Mouse (Mus musculus) lung, postnatal 36 days (tissue): ENCODE results near the gene Zfhx3.
A peak's percentile ranks its signal among the peaks of the same experiment; 100 is the strongest.

Experiments
- DNase-seq: peaks from one replicate; pipeline ENCODE4 v3.0.0; 2022; ENCODE audit warnings: mixed read lengths

Zfhx3 gene

DNA sequence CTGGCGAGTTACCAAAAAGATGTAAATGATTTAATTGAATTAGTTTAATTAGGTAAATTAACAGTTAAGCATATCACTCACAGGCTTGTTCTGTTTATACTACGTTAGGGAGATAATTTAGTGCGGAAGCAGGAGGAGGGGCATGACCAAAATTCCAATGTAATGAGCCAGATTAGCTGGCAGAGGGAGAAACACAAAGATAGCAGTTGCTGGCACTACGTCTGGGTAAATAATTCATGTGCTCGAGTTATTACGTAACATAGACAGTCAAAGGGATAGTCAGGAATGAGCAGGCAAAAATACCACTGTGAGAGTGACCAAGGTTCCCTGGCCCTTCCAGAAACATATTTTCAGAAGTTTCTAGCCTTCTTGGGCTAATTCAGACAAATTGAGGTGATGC lies 426.6 kb downstream of the Zfhx3 start:
- peak; percentile 66 for DNase-seq

DNA sequence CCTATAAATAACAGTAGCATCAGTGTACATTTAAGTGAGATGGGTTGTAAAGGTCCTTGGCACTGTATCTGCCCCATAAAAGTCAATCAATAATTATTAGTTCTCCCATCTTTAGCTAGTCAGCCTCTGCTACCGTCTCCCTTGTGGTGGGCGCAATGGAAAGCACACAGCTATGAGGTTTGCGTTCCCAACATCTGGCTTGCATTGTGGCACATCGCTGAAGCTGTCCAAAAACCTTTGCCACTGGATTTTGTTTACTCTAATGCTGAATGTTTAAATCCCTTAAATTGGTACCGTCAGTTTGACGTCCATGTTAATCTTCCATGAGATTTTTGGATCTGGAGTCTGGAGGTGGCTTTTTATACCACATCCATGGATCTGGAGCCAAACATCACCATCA lies 428.3 kb downstream of the Zfhx3 start:
- no peak for DNase-seq

DNA sequence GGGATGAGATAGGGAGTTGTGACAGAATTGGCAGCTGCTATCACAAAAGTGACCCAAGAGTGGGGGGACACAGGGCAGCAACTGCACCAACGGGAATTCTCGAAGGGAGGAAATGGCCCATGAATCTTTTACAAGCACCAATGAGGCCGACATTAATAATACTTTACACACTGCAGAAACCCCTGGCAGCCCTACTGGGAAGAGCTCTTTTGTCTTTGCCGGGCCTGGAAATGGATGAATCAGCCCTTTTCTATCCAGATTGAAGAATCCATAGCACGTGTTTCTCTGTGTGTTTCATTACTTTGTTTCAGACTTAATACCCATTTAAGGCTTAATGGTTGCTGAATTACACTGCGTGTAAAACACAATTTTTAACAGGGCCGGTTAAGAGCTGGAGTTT lies 430.6 kb downstream of the Zfhx3 start:
- DNase-seq = no peak

DNA sequence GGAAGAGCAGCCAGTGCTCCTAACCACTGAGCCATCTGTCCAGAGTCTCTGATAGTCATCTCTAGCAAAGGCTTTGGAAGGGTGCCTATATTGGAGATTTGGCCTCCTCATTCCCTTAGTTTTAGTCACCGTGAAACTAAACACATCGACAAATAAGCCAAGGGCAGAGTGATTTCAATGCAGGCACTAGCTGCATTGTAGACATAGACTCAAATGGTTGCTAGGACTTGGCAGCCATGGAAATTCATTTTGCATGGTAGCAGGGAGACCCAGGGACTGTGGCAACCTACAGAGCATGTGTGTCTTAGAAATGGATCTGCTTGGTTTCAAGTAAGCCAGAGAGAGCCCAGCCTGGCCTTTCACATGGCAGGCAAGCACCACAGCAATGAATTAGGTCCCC lies 435.6 kb downstream of the Zfhx3 start:
- DNase-seq = no peak

DNA sequence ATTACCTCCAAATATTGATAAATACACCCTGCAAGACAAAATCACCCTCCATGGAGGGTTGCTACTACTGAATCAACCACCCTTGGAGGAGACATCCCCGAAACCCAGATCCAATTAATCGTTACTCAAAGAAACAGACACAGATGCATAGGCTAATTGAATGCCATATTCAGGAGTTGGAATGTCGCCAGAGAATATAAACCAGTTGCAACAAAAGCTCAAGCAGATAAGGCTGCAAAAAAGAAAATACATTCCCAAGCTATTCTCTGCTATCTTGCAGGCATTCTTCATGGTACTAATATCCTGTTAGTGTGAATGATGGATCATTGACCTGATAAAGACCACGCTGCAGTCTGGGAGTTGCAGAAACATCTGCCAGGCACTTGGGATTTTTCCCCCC lies 440.7 kb downstream of the Zfhx3 start:
- DNase-seq = no peak

DNA sequence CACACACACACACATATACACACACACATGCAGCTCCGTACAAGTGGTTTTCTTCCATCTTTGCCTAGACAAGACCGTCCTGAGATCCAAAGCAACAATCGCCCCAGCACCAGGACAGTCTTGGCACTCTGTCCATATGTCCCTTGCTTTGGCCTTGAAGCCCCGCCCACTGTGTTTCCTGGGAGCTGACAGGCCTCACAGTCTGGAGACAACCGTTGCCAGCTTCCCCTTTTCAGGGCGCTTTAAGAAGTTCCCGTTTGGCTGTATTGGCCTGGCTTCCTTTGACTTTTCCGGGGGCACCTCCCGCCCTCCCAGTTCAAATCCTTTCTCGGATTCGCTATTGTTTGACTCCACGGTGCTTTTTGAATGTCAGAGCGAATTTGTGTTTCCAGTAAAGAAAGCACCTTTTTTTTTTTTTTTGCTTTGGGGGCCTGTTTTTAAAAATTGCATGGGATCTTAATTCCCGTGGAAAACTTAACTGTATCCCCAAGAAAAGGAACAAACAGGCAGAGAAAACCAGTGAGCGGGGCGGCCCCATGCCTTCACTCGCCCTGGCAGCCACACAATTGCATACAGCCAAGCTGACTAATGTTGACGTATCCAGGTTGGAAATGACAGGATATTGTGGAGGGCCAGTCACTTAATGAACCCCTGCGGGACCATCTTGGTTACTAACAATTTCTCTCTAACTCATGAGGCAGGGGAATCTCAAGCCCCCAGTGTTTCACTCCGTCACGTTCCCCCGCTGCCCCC lies 444.9 kb downstream of the Zfhx3 start:
- peak; percentile 66 for DNase-seq

DNA sequence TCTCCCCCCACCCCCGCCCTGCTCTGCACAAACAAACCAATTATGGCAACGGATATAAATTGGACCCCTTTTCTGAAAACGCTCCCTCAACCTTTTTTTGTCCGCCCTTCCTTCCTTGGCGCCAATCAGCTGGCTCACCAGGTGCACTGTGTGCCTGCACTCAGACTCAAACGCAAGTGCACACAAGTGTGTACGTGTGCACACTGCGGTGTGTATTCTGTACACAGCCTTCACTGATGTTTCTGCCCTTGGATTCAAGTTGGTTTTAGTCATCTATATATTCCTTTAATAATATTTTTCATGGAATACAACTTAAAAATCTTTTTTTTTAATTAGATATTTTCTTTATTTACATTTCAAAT lies 445.4 kb downstream of the Zfhx3 start:
- no peak for DNase-seq

DNA sequence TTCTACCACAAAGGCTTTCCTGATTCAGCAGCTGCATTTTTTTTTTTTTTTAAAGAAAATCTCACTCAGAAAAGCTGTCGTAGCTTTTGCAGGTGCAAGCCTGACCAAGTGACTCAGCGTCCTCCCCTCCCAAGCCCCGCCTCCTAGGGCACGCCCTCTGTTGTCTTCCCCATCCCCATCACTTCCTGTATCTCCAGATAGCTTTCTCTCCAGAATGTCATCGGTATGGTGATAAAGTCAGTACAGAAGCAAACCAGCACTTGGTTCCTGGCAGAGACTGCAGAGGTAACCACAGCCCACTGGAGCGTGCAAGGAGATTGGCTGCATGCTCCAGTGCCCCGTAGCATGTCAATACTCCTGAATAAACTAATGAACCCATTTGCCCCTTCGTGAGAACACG lies 450.5 kb downstream of the Zfhx3 start:
- DNase-seq = no peak

DNA sequence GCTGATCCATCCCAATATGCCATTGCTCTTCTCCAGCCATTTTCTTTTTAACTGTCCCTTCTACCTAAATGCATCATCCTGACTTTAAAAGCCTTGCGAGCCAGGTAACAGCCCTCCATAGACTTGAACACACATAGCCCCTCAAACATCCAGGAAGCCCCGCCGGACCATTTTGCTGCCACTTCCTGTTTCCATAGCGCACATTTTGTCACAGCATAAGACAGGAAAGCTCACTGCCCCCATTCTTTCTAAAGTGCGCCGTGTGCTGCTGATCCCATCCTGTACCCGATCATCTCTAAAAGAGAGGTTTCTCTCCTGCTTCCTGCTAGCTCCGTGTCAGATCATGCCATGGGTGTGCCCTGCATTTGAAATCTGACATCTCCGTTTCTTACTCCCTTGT lies 459.7 kb downstream of the Zfhx3 start:
- no peak for DNase-seq

DNA sequence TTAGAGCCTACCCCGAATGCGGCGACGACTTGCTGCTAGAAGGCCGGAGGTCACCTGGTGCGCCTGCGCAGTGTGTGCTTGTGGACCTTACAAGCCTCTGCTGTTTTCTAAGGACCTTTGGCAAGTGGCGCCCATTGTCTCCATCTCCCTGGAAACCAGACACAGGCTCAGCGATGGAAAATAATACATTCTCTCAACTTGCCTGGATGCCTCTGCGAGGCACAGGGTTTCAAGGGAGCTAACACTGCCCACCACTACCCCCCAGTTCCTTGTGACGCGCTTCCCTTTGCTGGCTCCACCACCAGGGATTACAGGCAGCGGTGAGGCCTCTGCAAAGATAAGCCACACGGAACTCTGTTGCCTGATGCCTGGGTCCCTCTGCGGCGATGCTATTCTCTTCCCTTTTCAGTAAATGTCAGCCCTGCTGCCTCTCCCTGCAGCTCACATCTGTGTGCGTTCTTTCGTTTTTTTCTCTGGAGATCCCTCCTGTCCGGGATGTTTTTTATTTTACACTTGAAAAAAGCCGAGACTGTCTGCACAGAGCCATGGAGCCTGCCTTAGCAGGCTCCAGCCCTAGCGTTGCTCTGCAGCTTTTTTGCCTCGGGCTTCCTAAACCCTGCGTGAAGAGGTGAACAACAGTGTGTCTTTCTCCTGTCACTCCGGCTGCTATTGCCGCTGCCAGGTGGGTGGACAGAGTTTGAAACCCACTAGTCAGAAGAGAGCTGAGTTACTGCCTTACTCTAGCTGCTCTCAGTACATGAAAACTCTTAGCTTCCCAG lies 464.5 kb downstream of the Zfhx3 start:
- DNase-seq = no peak

DNA sequence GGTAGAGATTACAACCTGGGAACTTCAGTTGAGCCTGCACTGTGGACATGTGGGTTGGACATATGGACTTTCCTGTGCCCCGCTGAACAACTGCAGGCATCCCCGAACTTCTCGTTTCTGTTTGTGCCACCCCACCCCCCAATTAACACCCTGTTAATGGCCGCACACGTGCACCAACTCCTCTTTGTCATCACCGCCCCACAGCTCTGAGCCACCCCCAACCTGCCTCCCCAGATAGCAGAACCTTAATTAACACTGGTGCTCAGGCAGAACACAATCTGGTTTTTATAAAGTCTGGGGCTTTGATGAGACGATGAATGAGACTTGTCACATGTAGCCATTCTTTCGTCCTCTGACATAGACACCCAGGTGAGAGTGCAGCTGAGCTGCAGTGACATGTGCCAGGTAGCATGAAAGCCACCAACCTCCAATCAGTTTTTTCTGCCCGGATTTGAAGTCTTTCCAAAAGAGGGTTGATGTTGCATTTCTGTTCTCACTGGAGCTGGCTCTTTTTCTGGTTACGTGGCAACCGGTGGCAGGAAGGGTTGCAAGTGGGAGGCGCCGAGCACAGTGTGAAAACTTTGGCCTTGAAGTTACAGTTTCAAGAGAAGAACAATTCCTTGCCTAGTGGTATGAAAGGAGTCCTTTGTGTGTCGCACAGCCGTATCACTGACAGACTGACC lies 476.9 kb downstream of the Zfhx3 start:
- DNase-seq = no peak

DNA sequence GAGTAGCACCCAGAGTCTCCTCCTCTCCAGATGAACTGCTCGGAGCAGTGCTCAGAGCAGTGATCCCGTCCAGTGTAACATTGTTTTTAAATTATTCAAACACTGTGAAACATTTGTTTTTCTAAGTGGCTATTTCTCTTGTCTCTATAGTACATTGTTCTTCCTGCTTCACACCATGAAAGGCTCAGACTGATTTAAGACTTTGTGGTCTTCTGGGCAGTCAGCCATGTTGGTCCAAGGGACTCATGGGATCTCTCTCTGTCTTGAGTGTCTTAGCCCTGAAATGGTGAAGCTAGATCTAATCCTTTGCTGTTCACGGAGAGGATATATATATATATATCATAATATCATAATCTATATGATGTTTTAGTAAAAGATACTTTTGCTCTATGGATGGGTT lies 480.1 kb downstream of the Zfhx3 start:
- DNase-seq = no peak

DNA sequence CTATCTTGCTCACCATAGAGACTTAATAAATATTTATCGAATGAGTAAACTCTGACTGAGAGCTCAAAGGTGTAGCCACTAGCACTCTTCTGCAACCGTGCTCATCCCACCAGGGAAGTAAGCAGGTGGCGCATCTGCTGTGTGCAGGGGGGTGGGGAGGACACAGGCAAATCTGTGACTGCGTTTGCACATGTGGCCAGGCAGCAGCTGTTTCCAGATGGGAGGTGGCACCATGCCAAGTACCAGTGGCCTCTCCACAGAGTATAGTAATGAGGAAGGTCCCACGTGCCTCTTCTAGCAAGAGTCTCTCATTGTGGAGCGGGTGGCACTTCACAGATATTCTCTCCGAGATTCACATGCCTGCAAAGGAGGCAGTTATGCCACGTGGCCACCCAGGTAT lies 481.9 kb downstream of the Zfhx3 start:
- peak; percentile 13 for DNase-seq

DNA sequence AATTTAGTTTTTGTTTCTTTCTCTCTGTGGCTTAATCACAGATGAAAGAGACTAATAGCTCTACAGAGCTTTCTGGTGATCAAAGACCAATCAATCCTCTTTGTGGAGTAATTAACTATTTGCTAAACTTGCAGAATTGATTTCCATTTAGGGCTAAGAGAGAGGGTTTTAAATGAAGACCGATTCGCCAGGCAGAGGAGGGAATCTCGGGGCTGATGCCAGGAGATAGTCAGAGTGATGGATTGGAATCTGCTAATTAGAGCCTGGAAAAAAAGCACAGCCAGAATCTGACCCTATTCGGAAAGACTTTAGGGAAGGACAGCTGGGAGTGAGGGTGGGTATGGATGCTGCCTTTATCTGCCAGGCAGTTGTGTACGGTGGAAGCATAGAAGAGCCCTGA lies 490.9 kb downstream of the Zfhx3 start:
- no peak for DNase-seq

DNA sequence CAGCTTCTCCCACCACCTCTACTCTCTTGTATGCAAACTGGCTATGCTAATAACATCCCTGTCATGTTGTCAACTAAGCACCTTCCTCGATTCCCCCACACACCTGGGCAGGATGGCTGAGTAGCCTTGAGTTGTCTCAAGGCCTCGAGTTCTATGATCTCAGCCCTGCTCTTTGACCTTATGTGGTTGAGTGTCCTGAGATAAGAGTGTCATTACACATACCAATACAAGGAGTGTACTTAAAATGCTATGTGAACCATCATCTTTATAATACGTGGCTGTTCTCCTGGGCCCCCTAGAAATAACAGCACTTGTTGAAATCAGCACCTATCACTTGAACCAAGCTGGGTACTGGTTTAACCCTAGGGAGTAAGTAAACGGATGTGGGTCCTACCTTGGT lies 492.1 kb downstream of the Zfhx3 start:
- DNase-seq = no peak

DNA sequence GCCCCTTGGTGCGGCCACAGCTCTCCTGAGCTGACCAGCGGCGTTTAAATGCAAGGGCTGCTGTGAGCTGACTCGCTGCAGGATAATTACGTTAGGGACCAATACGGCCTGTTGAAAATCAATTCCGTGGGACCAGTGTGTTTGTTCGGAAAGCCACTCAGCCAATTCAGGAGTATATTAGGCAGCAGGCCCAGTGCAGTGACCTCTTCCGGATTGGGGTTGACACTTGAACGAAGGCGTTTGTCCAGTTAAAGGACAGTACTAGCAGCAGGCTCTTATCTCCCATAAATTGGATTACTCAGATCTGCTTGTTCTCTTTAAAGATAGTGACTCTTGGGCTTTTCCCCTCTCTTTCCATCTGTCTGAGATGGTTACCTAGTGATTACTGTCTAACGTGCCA lies 493.9 kb downstream of the Zfhx3 start:
- DNase-seq = no peak

DNA sequence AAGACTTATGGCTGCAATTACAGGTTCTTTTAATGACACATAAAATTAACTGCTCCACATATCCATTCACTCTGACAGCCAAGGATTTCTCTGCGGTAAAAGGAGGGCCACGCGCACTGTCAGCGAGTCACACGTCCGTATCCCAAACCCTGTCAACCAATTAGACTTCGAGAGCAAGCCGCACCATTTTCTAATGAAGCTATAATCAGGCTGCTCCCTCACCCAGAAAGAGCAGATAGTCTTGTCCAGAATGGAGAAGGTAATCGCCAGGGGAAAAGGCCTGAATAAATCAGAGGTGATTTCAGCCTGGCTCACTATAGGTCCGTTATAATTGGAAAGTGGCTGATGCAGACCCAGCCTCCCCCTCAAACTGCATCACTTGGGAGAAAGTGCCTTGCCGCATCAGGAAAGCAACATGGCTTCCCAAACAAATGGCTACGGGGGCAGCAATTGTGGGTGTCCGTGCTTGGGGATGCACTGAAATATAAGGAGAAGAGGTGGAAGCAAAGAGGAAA lies 494.9 kb downstream of the Zfhx3 start:
- DNase-seq = no peak

DNA sequence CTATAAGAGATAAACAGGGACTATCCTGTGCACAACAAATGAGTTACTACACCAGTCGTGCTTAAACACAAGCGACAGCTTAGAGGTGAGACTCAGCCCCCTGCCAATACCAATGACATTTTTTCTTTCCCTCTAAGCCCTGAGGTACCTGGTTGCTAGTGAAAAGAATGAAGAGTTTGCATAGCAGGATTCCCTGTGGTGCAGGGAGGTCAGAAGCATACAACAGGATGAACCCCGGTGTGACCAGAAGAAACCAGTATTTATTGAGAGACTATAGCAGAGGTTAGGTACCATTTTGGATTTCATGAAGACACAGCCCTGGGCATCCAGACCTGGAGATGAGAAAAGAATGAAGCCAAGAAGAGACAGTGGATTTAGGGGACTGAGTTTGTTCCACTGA lies 498.0 kb downstream of the Zfhx3 start:
- DNase-seq = no peak

DNA sequence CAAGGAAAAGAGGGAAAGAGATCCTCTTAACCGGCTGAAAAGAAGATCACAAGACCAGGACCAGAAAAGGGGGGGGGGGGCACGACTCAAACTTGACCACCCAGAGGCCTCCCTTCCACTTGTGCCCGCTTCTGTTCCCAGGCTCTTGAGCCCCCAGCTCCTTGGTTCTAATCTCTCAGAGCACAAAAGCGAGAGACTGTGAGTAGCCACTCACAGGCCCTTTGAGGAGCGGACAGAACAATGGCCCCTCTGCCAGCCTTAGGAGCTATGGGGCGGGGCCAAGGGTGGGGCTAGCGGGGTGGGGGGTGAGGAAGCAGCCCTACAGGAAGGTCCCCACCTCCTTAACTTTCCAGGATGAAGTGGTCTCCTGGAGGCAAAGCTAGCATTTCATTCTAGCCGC lies 508.4 kb downstream of the Zfhx3 start:
- DNase-seq = no peak

DNA sequence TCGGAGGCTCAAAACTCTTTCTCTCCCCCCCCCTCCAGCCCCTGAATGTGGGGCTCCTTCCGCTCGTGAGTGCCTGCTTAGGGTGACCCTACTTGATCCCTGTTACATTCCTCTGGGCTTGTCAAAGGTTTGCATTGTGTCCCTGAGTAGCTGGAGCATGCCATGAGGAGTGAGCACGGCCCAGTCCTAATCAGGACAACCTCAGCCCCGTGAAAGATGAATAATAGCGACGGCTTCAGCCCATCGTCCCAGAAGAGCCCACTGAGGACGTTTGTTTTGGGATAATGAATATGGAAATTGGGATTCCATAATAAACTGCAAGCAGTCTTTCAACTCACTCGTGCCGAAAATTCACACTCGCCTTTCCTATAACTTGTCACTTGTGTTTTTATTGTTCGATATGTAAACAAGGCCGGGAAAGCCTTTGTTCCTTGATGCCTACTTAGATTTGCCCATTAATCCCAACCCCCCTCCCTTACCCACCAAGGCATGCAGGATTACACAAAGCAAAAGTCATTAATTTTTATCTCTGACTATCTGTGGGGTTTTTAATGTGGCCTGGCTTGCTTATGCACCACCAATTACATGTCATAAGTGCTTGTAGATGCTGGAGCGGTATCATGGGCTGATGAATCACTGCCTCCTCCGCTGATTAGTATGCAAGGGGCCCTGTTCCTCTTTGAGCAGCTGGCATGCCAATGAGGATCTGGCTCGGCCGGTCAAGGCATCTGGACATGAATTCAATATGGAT lies 512.3 kb downstream of the Zfhx3 start:
- no peak for DNase-seq

DNA sequence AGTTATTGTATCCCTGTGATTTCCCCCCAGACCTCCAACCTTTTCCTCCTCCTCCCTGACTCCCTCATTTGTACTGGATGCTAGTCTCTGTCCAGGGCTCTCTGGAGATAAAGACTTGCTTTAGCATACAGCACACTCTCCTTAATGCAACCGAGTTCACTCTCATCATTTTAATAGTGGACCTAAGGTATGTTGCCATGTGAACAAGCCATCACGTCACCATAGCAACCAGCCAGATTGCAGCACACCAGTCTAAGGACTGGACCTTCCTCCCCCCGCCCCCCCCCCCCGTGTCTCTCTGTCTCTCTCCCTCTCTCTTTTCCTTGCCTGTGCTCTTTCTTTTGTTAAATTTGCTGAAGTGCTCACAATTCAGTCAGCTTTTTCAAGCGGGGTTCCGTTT lies 524.2 kb downstream of the Zfhx3 start:
- no peak for DNase-seq

DNA sequence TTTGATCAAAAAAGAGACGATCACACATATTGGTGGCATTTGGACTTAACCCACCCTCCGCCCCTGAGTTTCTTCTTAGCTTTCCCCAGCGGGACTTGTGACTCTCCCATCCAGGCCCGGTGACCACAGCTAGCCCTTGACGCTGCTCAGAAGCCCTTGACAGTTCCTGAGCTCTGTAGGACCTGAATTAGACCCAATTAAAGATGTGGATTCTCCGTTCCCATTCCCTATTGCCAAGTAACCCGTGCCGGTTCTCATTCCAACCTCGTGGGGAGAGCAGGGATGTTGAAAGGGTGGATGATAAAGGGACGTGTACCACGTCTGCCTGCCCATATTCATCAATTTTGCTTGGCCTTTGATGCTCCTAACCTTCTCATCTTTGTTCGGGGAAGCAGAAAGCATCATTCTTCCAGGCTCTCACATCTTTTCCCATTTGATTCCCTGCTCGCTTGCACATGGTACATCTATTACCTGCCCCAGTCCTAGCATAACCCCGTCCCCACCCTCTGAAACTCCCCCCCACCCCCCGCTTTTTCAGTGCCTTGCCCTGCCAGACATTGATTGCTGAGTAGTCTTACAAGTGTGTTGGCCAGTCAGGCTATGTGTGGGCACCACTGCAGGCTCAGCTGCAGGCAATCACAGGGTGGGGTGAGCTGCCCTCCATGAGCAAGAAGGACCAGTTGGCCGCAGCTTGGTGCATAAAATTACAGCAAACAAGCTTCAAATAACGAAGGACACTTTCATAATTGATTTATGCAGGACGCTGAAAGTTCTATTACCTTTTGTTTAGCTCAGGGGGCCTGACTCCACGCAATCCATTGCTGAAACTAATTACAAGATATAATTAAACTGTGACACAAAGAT lies 525.0 kb downstream of the Zfhx3 start:
- DNase-seq = no peak
